Mouse (Mus musculus) G1E (cell line): ENCODE data around the gene Gamt.

ENCODE experiments used
- CTCF ChIP-seq: IDR thresholded peaks from 2 replicates; pipeline ENCODE4 v1.5.1; 2012; ENCODE audit warnings: low read depth, low read length, inconsistent platforms, mixed read lengths
- GATA1 ChIP-seq: IDR thresholded peaks from 2 replicates; pipeline ENCODE4 v1.6.1; 2012; ENCODE audit warnings: borderline replicate concordance, low read length, inconsistent platforms, mixed read lengths
- POLR2AphosphoS5 ChIP-seq: IDR thresholded peaks from 2 replicates; pipeline ENCODE4 v1.6.1; 2012; ENCODE audit warnings: low read depth, low read length, inconsistent platforms; ENCODE audit not compliant: insufficient replicate concordance
- TAL1 ChIP-seq: conservative IDR thresholded peaks from 2 replicates; pipeline ENCODE4 v1.6.1; 2012; ENCODE audit warnings: low read depth, low read length, inconsistent platforms, mixed read lengths

- TF ChIP-seq CTCF (no peak), GATA1 (no peak), POLR2AphosphoS5 (no peak), TAL1 (no peak)
Observed at GRCm38 (mm10) chr10:80292251-80293146, 31.7 kb upstream of the Gamt start, which contains the start of gene Rps15.
